Mouse (Mus musculus): ENCODE results near the gene Frg2f1.

DNA sequence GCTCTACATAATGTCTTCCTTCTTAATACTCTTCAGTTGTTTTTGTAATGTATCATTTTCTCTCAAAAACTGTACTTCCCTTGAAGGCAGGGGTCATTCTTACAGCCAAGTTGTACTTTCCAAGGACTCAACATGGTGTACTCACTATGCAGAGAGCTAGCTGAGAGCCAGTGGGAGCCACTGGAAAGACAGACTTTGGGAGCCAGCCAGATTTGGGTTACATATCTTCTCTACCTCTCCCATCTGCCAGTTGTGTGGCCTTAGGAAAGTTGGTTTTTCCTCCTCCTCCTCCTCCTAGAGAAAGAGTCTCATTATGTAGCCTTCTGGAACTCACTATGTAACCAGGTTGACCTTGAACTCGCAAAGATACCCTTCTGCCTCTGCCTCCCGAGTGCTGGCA is 14.9 kb downstream of the Frg2f1 start:
- no peak for TF ChIP-seq CTCF (IDR thresholded peaks at IDR 0.05; ENCODE audit: low read depth)
- no peak for TF ChIP-seq EP300 (IDR thresholded peaks at IDR 0.05; ENCODE audit: low read depth)

Data from liver, embryonic 14.5 days (tissue).